Mouse (Mus musculus) cerebellum, adult 8-10 months (tissue): ENCODE measurements around the gene Fer.

Source experiments
- DNase-seq: peaks from one replicate; pipeline ENCODE4 v3.0.0; 2022

Fer gene

DNA sequence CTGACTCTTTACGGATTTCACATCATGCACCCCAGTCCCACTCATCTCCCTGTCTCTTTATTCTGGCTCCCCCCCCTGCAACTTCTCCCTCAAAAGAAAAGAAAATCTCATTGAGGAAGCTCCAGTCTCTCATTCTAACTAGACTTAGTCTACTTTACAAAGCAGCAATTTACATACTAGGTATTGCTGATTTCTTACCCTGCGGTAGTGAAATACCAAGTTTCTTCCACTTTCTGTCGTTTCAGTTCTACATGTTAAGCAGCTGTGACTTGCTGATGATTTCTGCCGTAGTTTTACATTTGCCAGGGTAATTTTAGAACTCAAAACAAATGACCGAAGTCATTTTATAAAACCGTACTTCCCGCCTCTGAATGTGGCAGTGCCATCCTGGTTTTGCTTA, 8.9 kb downstream of the Fer start:
- no peak for DNase-seq

DNA sequence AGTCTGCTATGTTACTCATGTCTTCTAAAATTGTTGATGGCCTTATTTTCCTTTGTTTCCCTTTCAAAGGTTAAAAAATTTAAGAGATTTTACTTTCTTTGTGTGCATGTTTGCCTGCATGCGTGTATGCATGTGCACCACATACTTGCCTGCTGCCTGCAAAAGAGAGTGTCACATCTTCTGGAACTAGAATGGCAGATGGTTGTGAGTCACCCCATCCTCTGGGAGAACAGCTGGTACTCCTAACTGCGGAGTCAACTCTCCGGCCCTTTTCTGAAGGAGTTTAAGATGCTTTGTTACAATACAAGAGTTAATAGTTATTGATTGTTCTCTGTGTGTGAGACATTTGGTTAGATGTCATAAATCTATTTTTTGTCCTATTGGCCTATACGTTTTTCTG, 16.0 kb downstream of the Fer start:
- DNase-seq, result no peak

DNA sequence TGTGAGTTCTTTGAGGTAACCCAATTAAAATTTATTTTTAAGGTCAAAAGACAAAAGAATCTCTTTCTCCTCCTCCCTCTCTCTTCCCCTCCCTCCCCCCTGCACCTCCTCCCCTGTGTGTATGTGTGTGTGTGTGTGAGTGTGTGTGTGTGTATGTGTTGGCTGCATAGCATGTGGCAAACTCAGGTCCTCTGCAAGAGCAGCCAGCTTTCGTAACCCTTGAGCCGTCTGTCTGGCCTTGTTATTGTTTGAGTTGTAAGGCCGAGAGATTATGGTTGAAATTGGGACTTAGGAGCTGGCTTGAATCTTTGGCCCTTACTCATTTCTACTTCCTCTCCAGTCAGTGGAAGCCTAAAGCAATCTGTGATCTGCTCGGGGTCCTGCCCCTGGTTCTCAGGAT, 17.1 kb downstream of the Fer start:
- no peak for DNase-seq

DNA sequence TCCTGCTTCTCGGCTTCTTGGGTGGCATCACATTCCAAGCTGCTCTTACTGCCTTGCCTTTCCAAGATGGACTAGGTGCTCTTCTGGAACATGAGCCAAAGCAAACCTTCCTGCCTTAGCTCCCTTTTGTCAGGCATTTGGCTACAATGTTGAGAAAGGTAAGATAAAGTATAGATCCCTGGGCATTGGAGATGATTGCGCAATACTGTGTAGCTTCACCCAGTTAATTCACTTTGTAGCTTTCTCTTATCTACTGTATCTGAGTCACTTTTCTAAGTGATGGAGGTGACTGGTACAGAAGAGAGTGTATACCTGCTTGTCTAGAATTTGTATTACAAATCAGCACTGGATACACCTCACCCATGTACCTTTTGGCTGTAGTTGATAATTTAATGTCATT, 24.1 kb downstream of the Fer start:
- DNase-seq, result no peak

DNA sequence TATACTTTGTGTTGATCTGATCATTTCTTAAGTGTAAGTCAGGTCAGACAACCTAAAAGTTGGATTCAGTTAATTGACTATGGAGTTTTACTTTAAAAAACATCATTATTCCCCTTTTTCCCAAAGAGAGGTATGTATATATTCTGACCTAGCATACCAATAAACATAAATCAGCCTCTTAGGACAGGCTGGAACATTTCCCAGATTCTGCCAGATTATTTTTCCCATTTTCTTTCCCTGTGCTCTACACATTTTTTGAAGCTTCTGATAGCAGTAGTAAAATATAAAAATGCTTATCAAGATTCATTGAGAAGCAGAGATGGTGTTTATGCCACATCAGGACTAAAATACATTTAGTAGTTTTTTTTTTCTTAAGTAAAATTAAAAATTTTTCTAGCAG, 27.7 kb downstream of the Fer start:
- DNase-seq, result no peak

DNA sequence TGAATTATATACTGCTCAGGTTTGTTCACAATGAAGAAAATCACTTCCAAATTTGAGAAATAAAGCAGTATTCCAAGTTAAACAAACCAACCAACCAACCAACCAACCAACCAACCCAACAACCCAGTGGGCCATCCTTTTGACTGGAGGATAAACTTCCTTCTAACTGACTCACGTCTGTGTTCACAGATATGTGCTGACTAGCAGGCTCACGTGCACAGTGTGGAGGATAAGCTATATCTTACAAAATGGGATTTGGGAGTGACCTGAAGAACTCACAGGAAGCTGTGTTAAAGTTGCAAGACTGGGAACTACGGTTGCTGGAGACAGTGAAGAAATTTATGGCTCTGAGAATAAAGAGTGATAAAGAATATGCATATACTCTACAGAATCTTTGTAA, 33.0 kb downstream of the Fer start:
- no peak for DNase-seq

DNA sequence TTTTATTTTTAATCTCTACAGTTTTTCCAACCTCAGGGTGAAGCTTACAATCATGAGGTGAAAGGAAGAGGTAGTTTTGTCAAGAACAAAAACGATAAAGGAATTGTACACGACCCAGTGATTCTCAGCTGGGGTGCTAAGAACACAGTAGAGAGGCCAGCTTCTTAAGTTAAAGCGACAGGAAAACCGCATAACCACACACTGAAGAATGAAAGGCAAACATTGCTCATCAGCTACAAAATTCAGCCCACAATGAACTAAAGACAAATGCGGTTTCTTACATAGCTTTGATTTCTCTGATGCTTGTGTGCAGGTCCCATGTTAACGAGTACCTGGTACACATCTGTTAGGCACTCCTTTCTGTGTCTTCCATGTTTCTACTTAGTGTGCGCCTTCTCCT, 34.2 kb downstream of the Fer start:
- no peak for DNase-seq

DNA sequence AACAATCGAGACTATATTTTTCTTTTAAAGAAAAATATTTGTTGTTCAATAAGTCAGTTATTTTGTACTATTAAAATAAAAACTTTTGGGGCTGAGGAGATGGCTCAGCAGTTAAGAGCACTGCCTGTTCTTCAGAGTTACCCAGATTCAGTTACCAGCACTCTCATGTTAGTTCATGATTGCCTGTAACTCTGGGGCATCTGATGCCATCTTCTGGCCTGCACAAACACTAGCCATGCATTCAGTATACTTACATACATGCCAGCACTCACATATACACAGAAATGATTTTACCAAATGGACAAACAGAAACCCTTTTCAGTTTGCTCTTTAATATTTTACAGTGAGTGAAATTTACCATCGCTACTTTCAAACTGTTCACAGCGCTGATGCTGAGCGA, 46.4 kb downstream of the Fer start:
- DNase-seq, result no peak

DNA sequence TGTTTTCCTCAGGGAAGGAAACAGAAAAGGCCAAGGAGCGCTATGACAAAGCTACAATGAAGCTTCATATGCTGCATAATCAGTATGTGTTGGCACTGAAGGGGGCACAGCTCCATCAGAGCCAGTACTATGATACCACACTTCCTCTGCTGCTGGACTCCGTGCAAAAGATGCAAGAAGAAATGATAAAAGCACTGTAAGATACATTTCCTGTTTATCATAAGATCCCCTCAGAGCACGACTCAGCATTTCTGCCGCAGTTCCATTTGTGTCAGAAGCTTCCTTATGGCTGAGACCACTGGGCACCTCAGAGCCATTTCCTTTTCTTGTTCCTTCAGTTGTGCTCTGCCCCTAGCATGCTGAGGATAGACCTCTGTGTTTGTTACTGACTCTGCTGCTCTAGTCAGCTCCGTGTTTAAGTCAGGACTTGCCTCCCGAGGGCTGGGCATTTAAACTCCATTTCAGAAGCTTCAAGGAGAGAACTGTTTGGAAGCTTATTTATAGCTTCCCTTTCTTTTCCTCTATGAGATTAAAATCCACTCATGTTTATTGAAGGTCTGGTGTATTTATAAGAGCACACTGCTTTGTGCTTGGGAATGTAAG, 58.8 kb downstream of the Fer start:
- no peak for DNase-seq

DNA sequence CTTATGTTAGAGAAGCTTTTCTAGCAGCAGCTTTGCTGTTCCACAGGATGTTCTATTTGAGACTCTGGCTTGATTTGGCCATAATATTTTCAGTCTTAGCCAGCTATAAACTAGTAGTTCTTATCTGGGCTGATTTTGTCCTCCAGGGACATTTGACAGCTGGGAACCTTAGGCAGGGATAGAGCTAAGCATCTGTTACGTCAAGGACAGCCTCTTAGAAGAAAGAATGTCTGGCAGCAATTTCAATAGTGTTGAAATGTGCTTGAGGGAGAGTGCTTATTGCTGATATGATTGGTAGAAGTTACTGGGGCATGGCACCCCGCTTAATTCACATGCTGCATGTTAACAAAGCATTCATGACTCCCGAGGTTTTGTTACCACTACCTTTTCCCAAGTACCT, 62.7 kb downstream of the Fer start:
- DNase-seq, result no peak

DNA sequence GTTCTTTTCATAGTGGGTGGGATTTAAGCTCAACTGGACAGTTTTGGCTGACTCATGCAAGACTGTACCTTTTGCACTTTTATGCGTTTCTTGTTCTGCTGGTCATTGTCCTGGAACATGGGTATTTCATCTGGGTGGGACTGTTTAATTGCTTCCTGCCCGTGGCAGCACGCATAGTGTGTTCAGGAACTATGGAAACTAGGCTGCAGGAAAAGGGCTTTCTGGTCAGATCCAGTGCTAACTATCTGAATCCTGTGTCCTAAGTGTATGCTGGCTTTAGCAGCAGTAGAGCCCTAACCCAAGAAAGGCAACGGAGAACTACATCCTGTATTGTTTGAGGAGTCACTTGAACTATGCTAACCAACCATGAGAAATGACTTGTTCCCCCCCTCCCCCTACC, 67.8 kb downstream of the Fer start:
- no peak for DNase-seq

DNA sequence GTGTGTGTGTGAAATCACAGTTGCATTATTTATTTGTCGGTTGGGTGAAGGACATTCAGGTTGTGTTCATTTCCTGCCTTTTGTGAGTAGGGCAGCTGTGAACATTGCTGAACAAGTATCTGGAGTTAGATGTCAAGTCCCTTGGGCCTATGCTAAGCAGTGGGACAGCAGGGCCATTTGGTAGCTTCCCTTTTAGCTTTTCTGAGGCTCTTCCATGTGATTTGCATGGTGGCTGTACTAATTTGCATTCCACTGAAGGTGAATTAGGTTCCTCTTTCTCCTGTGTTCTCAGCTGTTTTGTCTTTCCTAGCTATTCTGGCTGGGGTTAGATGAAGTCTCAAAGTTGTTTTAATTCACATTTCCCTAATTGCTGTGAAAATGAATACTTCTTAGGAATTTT, 68.7 kb downstream of the Fer start:
- DNase-seq, result no peak

DNA sequence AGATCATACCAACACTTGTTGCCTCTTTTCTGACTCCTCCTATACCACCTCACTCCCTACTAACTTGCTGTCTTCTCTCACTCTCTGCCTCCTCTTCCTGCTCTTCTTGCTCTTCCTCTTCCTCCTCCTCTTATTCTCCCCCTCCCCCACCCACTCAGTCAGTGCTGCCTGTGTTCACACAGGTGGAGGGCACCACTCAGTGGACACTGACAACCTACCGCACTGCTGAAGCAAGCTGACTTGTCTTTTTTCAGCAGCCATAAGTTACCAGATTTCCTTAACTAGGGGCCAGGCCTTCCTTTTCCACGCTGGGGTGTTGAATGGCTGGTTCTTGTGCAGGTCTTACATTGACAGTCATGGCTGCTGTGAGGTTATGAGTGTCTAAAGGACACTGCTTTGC, 72.5 kb downstream of the Fer start:
- no peak for DNase-seq

DNA sequence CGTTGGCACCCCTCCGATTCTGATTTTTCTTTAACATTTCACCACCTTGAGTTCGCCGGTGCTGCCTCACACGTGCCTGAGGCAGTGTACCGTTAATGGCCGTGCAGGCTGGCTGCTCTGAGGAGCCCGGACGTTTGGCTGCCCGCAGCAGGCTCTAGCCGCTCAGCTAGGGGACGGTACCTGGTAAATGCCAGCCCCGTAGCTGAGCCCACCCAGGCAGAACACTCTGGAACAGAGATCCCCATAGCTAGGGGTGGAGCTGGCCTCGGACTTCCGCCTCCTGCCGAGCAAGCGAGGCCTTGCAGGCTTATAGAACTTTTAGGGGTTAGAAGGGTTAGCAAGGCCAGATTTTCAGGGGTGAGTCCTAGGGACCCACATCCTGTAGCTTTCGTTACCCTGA, 75.0 kb downstream of the Fer start:
- DNase-seq, result no peak

DNA sequence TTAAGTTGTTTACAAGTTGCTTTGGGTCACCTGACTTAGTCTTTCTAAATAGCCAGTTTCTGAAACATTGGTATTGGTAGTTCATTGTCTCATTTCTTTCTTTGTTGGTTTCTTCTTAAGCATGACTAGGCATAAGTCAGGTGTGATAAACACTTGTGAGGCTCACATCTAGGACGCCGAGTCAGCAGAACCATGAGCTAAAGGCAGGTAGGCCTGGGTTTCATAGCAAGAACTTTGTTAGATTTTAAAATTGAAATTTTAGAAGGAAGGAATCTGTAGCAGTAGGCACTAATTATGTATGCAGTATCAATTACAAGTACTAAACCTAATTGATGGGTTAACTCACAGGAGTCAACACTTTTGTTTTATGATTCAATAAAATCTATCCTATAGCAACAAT, 83.9 kb downstream of the Fer start:
- no peak for DNase-seq

DNA sequence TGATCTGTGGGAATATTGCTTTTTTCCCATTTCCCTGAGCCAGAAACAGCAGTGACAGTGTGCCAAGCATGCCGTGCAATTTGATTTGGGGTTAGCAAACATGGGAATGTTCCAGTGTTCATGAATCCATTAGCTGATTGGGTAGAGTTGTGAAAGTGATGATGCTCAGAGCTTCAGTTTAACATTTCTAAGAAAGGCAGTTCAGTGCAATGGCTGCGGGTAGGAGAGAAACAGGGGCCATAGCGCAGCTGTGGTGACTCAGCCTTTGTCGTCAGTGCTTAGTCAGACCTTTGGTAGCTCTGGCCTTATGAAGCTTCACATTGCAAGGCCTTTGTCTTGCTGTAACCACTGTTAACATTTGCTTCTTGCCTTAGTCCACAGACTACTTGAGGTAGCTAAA, 85.9 kb downstream of the Fer start:
- DNase-seq, result no peak

DNA sequence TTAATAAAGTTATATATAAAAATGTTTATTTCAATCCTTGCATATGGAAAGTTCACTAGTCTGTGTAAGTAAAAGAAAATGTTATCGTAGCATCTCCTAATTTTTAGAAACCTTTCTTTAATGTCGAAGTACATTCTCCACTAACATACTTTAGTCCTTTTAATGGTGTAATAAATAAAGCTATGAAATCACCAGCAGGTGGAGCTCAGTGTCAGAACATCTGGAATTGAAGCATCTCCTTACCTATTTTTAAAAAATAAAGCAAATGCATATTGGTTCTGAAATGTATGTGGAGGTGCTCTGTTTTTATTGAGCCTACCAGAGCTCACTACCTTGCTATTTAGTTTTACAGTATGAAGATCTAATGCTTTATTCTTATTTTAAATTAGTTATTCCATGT, 88.6 kb downstream of the Fer start:
- DNase-seq, result no peak

DNA sequence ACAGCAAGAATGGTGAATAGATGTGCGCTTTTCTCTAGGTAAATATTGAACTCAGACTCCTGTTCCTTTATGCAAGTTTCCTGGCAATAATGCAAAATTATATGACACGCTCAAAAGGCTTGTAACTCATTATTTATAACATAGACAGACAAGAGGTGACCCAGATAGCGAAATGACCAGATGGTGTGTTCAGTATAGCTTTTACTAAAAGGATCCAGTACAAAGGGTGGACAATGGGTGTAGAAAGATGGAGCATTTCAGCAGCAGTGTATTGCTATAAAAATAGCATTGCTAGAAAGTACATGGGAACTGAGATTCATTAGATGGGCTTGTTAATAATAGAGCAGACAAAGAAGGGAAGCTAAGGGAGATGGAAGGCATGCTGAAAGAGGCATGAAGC, 104.2 kb downstream of the Fer start:
- DNase-seq, result no peak

DNA sequence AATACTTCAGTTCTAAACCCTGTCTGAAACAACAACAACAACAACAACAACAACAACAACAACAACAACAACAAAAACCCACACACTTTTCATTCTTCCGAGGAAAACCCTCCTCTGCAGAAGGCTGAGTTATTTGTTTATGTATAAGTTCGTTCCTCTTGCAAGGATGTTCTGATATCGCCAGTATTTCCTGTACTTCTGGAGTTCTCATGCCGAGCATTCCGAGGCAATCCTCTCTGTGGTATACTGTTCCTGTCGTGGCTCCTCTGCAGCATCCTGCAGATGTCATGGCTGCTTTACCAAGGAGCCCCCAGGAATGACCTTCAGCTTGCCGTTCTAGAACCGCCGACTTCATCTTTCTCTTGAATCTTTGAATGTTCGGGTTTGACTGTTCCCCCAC, 106.6 kb downstream of the Fer start:
- no peak for DNase-seq

DNA sequence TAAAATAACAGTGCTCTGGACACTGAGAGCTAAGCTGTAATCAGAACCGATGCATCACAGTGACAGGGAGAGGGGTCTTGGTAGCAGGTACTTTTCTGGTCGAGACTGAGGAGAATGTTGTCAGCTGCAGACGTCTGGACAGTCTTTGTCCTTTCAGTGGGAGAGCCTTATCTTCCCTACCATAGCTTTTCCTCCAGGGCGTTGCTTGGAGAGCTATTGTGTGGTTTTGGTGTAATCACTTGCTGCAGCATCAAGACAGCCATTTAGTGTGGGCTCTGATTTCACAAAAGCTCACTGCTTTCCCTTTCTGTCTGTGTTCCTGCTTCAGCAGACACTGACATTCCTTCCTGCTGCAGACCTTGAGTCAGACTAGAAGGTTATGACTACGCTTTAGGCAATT, 107.4 kb downstream of the Fer start:
- no peak for DNase-seq

DNA sequence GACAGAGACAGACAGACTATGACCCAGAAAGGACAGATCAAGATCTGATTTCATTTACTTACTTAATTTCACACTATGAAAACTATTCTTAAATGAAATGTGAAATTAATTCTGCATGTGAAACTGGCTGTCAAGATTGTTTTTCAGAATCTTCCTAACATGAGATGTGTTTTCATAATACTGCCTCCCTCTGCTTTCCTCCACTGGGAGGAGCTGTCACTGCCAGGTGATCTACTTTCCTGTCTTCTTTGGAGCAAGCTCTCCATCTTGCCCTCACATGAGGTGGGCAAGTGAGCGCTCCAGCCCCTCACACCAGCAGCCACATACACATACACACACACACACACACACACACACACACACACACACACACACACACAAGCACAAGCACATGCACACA, 108.1 kb downstream of the Fer start:
- no peak for DNase-seq

DNA sequence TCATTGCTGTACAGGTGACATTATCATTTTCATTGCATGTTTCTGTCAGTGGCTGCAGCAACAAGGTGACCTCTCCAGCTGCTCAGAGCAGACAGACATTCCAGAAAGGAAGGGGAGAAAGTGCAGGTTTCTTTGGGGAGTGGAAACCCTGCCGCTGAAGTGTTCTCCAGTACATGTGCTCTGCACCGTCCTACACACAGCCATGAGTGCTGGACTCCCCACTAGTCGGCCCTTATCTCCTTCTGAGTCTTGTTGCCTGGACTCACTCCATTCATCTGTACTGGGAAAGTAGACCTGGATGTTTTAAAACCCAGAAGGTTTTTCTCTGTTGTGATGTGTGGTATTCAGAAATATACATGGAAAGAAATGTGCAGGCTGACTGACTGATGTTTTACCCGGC, 109.3 kb downstream of the Fer start:
- no peak for DNase-seq

DNA sequence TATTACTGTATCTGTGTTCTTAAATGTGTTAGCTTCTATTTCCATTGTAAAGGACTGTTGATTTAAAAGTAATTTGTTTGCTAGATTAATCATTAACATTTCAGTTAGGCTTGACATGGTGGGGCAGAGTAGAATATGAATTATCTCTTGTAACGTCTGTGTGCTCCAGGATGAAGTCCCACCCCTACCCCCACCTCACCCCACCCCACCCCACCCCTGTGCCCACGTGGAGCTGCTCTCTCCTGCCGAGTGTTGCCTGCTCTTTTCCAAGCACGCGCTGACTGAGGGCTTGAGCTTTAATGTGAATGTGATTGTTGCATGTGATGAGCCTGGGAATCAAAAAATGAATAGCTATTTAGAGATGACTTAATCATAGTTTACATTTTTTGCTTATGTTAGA, 110.9 kb downstream of the Fer start:
- DNase-seq, result no peak

DNA sequence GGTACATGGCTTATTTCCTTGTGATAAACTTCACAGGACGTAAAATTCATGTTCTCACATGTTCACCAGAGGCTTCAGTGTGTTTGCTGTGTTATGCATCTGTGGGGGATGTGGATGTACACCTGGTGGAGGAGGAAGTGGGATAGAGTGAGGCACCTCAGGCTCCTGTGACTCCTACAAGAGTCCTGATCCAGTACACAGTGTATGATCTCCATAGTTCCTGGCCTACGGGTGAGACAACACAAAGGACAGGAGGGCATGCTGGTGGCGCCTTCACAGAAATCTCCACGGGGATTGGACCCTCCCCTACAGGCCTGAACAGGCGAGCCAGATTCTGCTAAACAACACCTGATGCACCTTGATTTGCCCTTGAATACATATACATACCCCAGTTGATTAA, 111.4 kb downstream of the Fer start:
- no peak for DNase-seq

DNA sequence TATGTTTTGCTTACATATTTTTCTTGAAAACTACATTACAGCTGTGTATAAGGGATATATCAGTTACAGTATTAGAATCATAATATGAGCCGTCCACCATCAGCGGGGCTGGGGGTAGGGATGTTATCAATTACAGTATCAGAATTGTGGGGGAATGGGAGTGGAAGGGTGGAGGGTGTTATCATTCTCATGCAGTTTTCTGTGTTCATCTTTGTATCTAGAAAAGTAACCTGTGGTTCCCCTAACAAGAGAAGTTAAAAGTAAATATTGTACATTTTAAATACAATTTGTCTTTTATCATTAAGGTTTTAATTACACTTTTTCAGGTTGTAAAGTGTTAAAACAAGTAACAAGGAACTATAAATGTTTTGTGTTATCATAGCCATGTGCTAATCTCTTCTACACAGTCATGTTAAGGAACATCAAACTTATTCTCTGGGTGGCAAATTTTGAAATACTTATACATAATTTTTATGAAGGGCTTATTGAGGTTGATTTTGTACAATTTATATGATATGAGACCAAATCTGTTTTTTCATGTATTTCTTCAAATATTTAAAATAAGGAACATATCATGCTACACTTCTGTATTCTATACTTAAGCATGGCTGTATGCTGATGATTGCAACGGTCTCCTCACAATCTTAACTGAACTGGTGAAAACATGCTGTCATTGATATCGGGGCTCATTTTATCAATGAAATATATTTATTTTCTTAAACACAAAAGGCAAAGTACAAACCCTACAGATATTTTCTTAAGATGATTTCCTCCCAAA, 116.1 kb downstream of the Fer start:
- no peak for DNase-seq
